Mouse (Mus musculus) erythroblast, adult 5-6 weeks (primary cell): ENCODE measurements around the gene Cyp4f18. TPM values are rescaled to one million over a fixed set of nuclear protein-coding genes. Genes with fewer than 3 reads are reported as not detected.

ENCODE experiments used
- ATAC-seq: replicated peaks from 2 replicates; pipeline ENCODE4 v1.8.0; 2016; ENCODE audit warnings: moderate number of reproducible peaks, mild to moderate bottlenecking, moderate TSS enrichment, inconsistent platforms; ENCODE audit not compliant: poor library complexity, low FRiP score, severe bottlenecking
- total RNA-seq, 2 experiments: library from RNA; stranded (forward) in 1 of 2; stranded (reverse) in 1 of 2; fragments of 150-400 nt in 1 of 2; fragments of 200-764, 138-1000 nt in 1 of 2; gene quantifications; 2 replicates each; pipeline versions ENCODE4 v1.2.3 to v1.2.4; 2015 to 2017; ENCODE audit warnings: low replicate concordance in 2 of 2

Gene Cyp4f18
- total RNA-seq, 2 experiments from 2014 or later: 10.3 to 25.2 TPM

DNA sequence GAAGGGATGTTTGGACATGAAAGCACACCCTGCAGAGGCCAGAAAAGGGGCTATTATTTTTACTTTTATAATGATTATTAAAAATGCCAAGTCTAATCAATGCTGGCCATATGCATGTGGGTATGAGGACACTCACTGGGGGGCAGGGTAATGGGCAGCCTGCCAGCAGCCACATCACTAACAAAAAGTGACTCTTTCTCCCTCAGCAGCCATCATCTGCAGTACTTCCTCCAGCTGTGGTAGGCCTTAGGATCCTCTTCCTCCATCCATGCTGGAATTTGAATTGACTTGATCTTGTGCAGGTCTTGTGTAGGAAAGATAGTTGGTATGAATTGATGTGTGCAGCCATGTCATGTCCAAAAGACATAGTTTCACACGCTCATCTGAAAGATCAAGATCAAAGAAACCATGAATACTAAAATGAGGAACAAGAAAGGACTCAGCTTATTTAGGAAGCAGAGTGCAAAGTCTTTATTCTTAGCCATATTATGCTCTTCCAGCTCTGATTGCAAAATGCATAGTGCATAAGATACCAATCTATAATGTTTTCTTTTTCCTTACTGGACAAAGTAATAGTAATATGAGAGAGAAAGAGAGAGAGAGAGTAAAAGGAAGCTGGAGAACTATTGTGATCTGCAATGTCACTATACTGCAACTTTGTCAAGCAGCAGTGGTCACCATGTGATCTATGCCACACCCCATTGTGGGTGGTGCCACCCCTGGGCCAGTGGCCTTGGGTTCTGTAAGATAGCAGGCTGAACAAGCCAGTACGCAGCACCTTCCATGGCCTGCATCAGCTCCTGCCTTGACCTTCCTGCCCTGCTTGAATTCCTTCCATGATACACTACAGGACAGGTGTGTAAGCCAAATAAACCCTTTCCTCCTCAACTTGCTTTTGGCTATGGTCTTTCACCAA, 68.9 kb downstream of the Cyp4f18 start:
- ATAC-seq: peak; percentile 98

Other genes starting within 250 kb of the Cyp4f18 start
- 1.3 and 2.9 TPM in 2 replicates for gene Zfp709, start 127.6 kb downstream of the Cyp4f18 start, total RNA-seq (2015; ENCODE audit: low replicate concordance)
- gene Zfp709, start 127.6 kb downstream of the Cyp4f18 start, total RNA-seq (2017; ENCODE audit: low replicate concordance): 1.3 and 2.5 TPM in 2 replicates
- gene Zfp882, start 101.0 kb downstream of the Cyp4f18 start, total RNA-seq (2015; ENCODE audit: low replicate concordance): 2.1 TPM in 1 of 2 replicates, not detected in the other
- gene Zfp882, start 101.0 kb downstream of the Cyp4f18 start, total RNA-seq (2017; ENCODE audit: low replicate concordance): 2.0 and 3.3 TPM in 2 replicates
- 9.2 and 10.4 TPM in 2 replicates for gene Zfp617, start 101.0 kb downstream of the Cyp4f18 start, total RNA-seq (2015; ENCODE audit: low replicate concordance)
- 5.5 and 6.8 TPM in 2 replicates for gene Zfp617, start 101.0 kb downstream of the Cyp4f18 start, total RNA-seq (2017; ENCODE audit: low replicate concordance)
- gene Zfp961, start 58.6 kb downstream of the Cyp4f18 start, total RNA-seq (2015; ENCODE audit: low replicate concordance): 11.7 and 15.8 TPM in 2 replicates
- 8.6 and 9.1 TPM in 2 replicates for gene Zfp961, start 58.6 kb downstream of the Cyp4f18 start, total RNA-seq (2017; ENCODE audit: low replicate concordance)
- not detected in 2 replicates for gene Olfr372, start 31.6 kb upstream of the Cyp4f18 start, total RNA-seq (2015; ENCODE audit: low replicate concordance)
- gene Olfr372, start 31.6 kb upstream of the Cyp4f18 start, total RNA-seq (2017; ENCODE audit: low replicate concordance): not detected in 2 replicates
- gene Olfr373, start 73.6 kb upstream of the Cyp4f18 start, total RNA-seq (2015; ENCODE audit: low replicate concordance): not detected in 2 replicates
- gene Olfr373, start 73.6 kb upstream of the Cyp4f18 start, total RNA-seq (2017; ENCODE audit: low replicate concordance): not detected in 2 replicates
- gene Olfr374, start 97.4 kb upstream of the Cyp4f18 start, total RNA-seq (2015; ENCODE audit: low replicate concordance): not detected in 2 replicates
- 0.14 TPM in 1 of 2 replicates, not detected in the other for gene Olfr374, start 97.4 kb upstream of the Cyp4f18 start, total RNA-seq (2017; ENCODE audit: low replicate concordance)
- gene Tpm4, start 125.3 kb upstream of the Cyp4f18 start, total RNA-seq (2015; ENCODE audit: low replicate concordance): 22.5 and 25.9 TPM in 2 replicates
- gene Tpm4, start 125.3 kb upstream of the Cyp4f18 start, total RNA-seq (2017; ENCODE audit: low replicate concordance): 27.3 and 27.9 TPM in 2 replicates
- gene Rab8a, start 151.6 kb upstream of the Cyp4f18 start, total RNA-seq (2015; ENCODE audit: low replicate concordance): 15.3 and 26.9 TPM in 2 replicates
- 69.9 and 102 TPM in 2 replicates for gene Rab8a, start 151.6 kb upstream of the Cyp4f18 start, total RNA-seq (2017; ENCODE audit: low replicate concordance)
- gene Hsh2d, start 180.0 kb upstream of the Cyp4f18 start, total RNA-seq (2015; ENCODE audit: low replicate concordance): 0.77 and 4.4 TPM in 2 replicates
- 1.7 and 2.8 TPM in 2 replicates for gene Hsh2d, start 180.0 kb upstream of the Cyp4f18 start, total RNA-seq (2017; ENCODE audit: low replicate concordance)
- 1.7 TPM in 1 of 2 replicates, not detected in the other for gene Cib3, start 203.2 kb upstream of the Cyp4f18 start, total RNA-seq (2015; ENCODE audit: low replicate concordance)
- 1.8 and 5.4 TPM in 2 replicates for gene Cib3, start 203.2 kb upstream of the Cyp4f18 start, total RNA-seq (2017; ENCODE audit: low replicate concordance)
- gene Gm11034, start 204.0 kb upstream of the Cyp4f18 start, total RNA-seq (2015; ENCODE audit: low replicate concordance): not detected in 2 replicates
- not detected in 2 replicates for gene Gm11034, start 204.0 kb upstream of the Cyp4f18 start, total RNA-seq (2017; ENCODE audit: low replicate concordance)
- gene Fam32a, start 210.1 kb upstream of the Cyp4f18 start, total RNA-seq (2015; ENCODE audit: low replicate concordance): 31.1 and 32.9 TPM in 2 replicates
- 30.3 and 36.4 TPM in 2 replicates for gene Fam32a, start 210.1 kb upstream of the Cyp4f18 start, total RNA-seq (2017; ENCODE audit: low replicate concordance)
- gene Ap1m1, start 230.4 kb upstream of the Cyp4f18 start, total RNA-seq (2015; ENCODE audit: low replicate concordance): 36.9 and 46.8 TPM in 2 replicates
- gene Ap1m1, start 230.4 kb upstream of the Cyp4f18 start, total RNA-seq (2017; ENCODE audit: low replicate concordance): 15.7 and 22.7 TPM in 2 replicates